Mouse (Mus musculus) CH12.LX (cell line): ENCODE measurements at regions not wholly inside any gene's neighbourhood (a gene's known extent, or its start where the extent isn't known, plus 50 kb on each side); places are given as distances from the start of the nearest gene placed in this dataset.
"Not testable (repeated sequence)": the region's sequence is repeated elsewhere in the genome, so short reads cannot be mapped to it uniquely, and the experiment has no call there.

Experiments used
- DNase-seq: peaks from one replicate; pipeline ENCODE4 v3.0.0-alpha.2; 2013; ENCODE audit errors: extremely low read depth
- H3K27ac ChIP-seq: 2 replicates; pipeline ENCODE4 v1.5.1; 2012; ENCODE audit warnings: low read depth, mild to moderate bottlenecking, control low read depth, moderate library complexity; ENCODE audit not compliant: insufficient read depth
- H3K27me3 ChIP-seq: replicated peaks from 2 replicates; pipeline ENCODE3; 2012; ENCODE audit warnings: inconsistent platforms
- H3K36me3 ChIP-seq, 2 experiments: replicated peaks in 1 of 2; 2 replicates each; pipeline versions ENCODE3 to v1.6.1; 2012; ENCODE audit warnings: inconsistent platforms in 1 of 2, low read length in 1 of 2, mild to moderate bottlenecking in 1 of 2, mixed read lengths in 1 of 2, moderate library complexity in 1 of 2; ENCODE audit not compliant: control insufficient read depth in 1 of 2, insufficient read depth in 1 of 2
- H3K4me1 ChIP-seq, 2 experiments: 2 replicates each; pipeline ENCODE4 v1.6.1; 2012; ENCODE audit warnings: inconsistent platforms in 1 of 2, moderate library complexity in 1 of 2; ENCODE audit not compliant: insufficient read depth in 2 of 2, control insufficient read depth in 1 of 2
- H3K4me2 ChIP-seq: 2 replicates; pipeline ENCODE4 v1.6.1; 2012; ENCODE audit warnings: low read depth, mild to moderate bottlenecking, control low read depth; ENCODE audit not compliant: poor library complexity, insufficient read depth, severe bottlenecking
- H3K4me3 ChIP-seq, 3 experiments: fragments of 150-350 bp in 1 of 3; sonication (generic) in 1 of 3; replicated peaks in 1 of 3; 2 replicates each; pipeline versions ENCODE3 to v1.5.1; 2011 to 2012; ENCODE audit warnings: low read depth in 2 of 3, low read length in 2 of 3, mild to moderate bottlenecking in 2 of 3, moderate library complexity in 2 of 3, control low read depth in 1 of 3, improper control_type of control experiment in 1 of 3, inconsistent platforms in 1 of 3, mixed read lengths in 1 of 3; ENCODE audit not compliant: poor library complexity in 1 of 3
- H3K79me2 ChIP-seq: replicated peaks from 2 replicates; pipeline ENCODE4 v1.6.1; 2012; ENCODE audit warnings: mild to moderate bottlenecking, moderate library complexity; ENCODE audit not compliant: control insufficient read depth, poor library complexity, insufficient read depth, severe bottlenecking; ENCODE audit errors: extremely low read depth
- H3K9ac ChIP-seq: 2 replicates; pipeline ENCODE4 v1.6.1; 2012; ENCODE audit warnings: low read depth, mild to moderate bottlenecking, control low read depth, moderate library complexity; ENCODE audit not compliant: insufficient read depth
- H3K9me3 ChIP-seq: replicated peaks from 2 replicates; pipeline ENCODE3; 2012; ENCODE audit warnings: low read length, inconsistent platforms, mixed read lengths
- BHLHE40 ChIP-seq: IDR thresholded peaks from 2 replicates; pipeline ENCODE4 v1.6.1; 2011; ENCODE audit warnings: mild to moderate bottlenecking, low read depth, low read length, improper control_type of control experiment
- CHD2 ChIP-seq: IDR thresholded peaks from 2 replicates; pipeline ENCODE4 v1.6.1; 2011; ENCODE audit warnings: low read length, improper control_type of control experiment
- CTCF ChIP-seq, 2 experiments: IDR thresholded peaks in 1 of 2; conservative IDR thresholded peaks in 1 of 2; 2 replicates each; pipeline ENCODE4 v1.5.1; 2011 to 2012; ENCODE audit warnings: low read depth in 2 of 2, low read length in 2 of 2, improper control_type of control experiment in 1 of 2, inconsistent platforms in 1 of 2, mild to moderate bottlenecking in 1 of 2, moderate library complexity in 1 of 2
- E2F4 ChIP-seq: IDR thresholded peaks from 2 replicates; pipeline ENCODE4 v1.6.1; 2011; ENCODE audit warnings: low read depth, low read length, improper control_type of control experiment; ENCODE audit not compliant: insufficient replicate concordance
- EP300 ChIP-seq: IDR thresholded peaks from 2 replicates; pipeline ENCODE4 v1.6.1; 2011; ENCODE audit warnings: low read length, improper control_type of control experiment
- ETS1 ChIP-seq: conservative IDR thresholded peaks from 2 replicates; pipeline ENCODE4 v1.6.1; 2012; ENCODE audit warnings: low read depth, mild to moderate bottlenecking, inconsistent platforms, low read length, improper control_type of control experiment, moderate library complexity
- GABPA ChIP-seq: IDR thresholded peaks from 2 replicates; pipeline ENCODE4 v1.6.1; 2012; ENCODE audit warnings: low read depth, low read length, improper control_type of control experiment, inconsistent platforms; ENCODE audit not compliant: insufficient replicate concordance
- IRF4 ChIP-seq: IDR thresholded peaks from 2 replicates; pipeline ENCODE4 v1.6.1; 2014; ENCODE audit warnings: low read depth, mild to moderate bottlenecking, inconsistent platforms, low read length, improper control_type of control experiment
- JUN ChIP-seq: IDR thresholded peaks from 2 replicates; pipeline ENCODE4 v1.6.1; 2011; ENCODE audit warnings: low read depth, mild to moderate bottlenecking, low read length, improper control_type of control experiment, moderate library complexity; ENCODE audit not compliant: insufficient read depth
- JUND ChIP-seq: conservative IDR thresholded peaks from 2 replicates; pipeline ENCODE4 v1.6.1; 2011; ENCODE audit warnings: low read depth, low read length, improper control_type of control experiment
- KAT2A ChIP-seq: IDR thresholded peaks from 2 replicates; pipeline ENCODE4 v1.6.1; 2012; ENCODE audit warnings: low read length, improper control_type of control experiment, inconsistent platforms; ENCODE audit not compliant: insufficient replicate concordance
- MAFK ChIP-seq: IDR thresholded peaks from 2 replicates; pipeline ENCODE4 v1.6.1; 2011; ENCODE audit warnings: low read length, improper control_type of control experiment; ENCODE audit not compliant: insufficient replicate concordance
- MAX ChIP-seq: IDR thresholded peaks from 2 replicates; pipeline ENCODE4 v1.6.1; 2011; ENCODE audit warnings: low read length, improper control_type of control experiment
- MEF2A ChIP-seq: IDR thresholded peaks from 2 replicates; pipeline ENCODE4 v1.6.1; 2014; ENCODE audit warnings: low read depth, mild to moderate bottlenecking, inconsistent platforms, low read length, improper control_type of control experiment, borderline replicate concordance
- NRF1 ChIP-seq: IDR thresholded peaks from 2 replicates; pipeline ENCODE4 v1.6.1; 2014; ENCODE audit warnings: low read depth, mild to moderate bottlenecking, inconsistent platforms, low read length, improper control_type of control experiment, moderate library complexity
- POLR2A ChIP-seq: IDR thresholded peaks from 2 replicates; pipeline ENCODE4 v1.6.1; 2011; ENCODE audit warnings: low read depth, mild to moderate bottlenecking, improper control_type of control experiment, low read length
- POLR2AphosphoS2 ChIP-seq: IDR thresholded peaks from 2 replicates; pipeline ENCODE4 v1.6.1; 2011; ENCODE audit warnings: low read depth, low read length, improper control_type of control experiment
- RCOR1 ChIP-seq: conservative IDR thresholded peaks from 2 replicates; pipeline ENCODE4 v1.6.1; 2012; ENCODE audit warnings: low read depth, mild to moderate bottlenecking, inconsistent platforms, low read length, improper control_type of control experiment
- SMC3 ChIP-seq: IDR thresholded peaks from 2 replicates; pipeline ENCODE4 v1.6.1; 2011; ENCODE audit warnings: low read depth, low read length, improper control_type of control experiment
- UBTF ChIP-seq: IDR thresholded peaks from 2 replicates; pipeline ENCODE4 v1.6.1; 2012; ENCODE audit warnings: low read depth, mild to moderate bottlenecking, inconsistent platforms, low read length, improper control_type of control experiment, moderate library complexity
- USF2 ChIP-seq: conservative IDR thresholded peaks from 2 replicates; pipeline ENCODE4 v1.6.1; 2011; ENCODE audit warnings: low read depth, low read length, improper control_type of control experiment
- ZC3H11A ChIP-seq: IDR thresholded peaks from 2 replicates; pipeline ENCODE4 v1.6.1; 2012; ENCODE audit warnings: low read depth, mild to moderate bottlenecking, inconsistent platforms, low read length, improper control_type of control experiment
- ZMIZ1 ChIP-seq: IDR thresholded peaks from 2 replicates; pipeline ENCODE4 v1.6.1; 2012; ENCODE audit warnings: low read depth, mild to moderate bottlenecking, inconsistent platforms, low read length, improper control_type of control experiment
- ZNF384 ChIP-seq: IDR thresholded peaks from 2 replicates; pipeline ENCODE4 v1.6.1; 2012; ENCODE audit warnings: low read depth, low read length, improper control_type of control experiment, inconsistent platforms
- dilution Hi-C: fragments of 300-500 bp; cut with MboI; formaldehyde crosslinking; loops from 2 replicates; pipeline ENCODE4 v1.14.3; 2020; ENCODE audit warnings: low sequenced_read_pairs; ENCODE audit not compliant: extremely low pct_unique_long_range_greater_than_20kb, extremely low pct_ligation_motif_present
- in situ Hi-C: fragments of 300-500 bp; cut with MboI; formaldehyde crosslinking; loops from 3 replicates; pipeline ENCODE4 v1.14.3; 2019; ENCODE audit warnings: low sequenced_read_pairs, low pct_ligation_motif_present, low pct_unique_long_range_greater_than_20kb, mixed read lengths

GRCm38 (mm10) chr6:24288757-24289156 is 120.9 kb upstream of the Slc13a1 start:
- H3K27me3 ChIP-seq, H3K79me2 ChIP-seq, H3K9ac ChIP-seq, dilution Hi-C loops, in situ Hi-C loops, H3K4me2 ChIP-seq, H3K4me3 ChIP-seq, H3K27ac ChIP-seq, H3K36me3 ChIP-seq, DNase-seq, H3K4me1 ChIP-seq, H3K9me3 ChIP-seq: not testable (repeated sequence)
- TF ChIP-seq ETS1: peak; percentile 58

- DNase-seq: no peak
- H3K36me3 ChIP-seq: no peaks in the 10 kb centered on the region
- dilution Hi-C loops (no loop called here), in situ Hi-C loops (no loop called here)
- H3K4me1 ChIP-seq: no peaks in the 10 kb centered on the region
- no peaks in the 10 kb centered on the region for H3K9me3 ChIP-seq
- no peak overlapping the region for H3K4me3 ChIP-seq
- H3K27me3 ChIP-seq: no peaks in the 10 kb centered on the region
- TF ChIP-seq POLR2AphosphoS2 (no peak), CHD2 (no peak), BHLHE40 (no peak), USF2 (no peak), IRF4 (no peak), MEF2A (no peak), MAX (no peak), ZNF384 (no peak)
- H3K4me2 ChIP-seq: no peak overlapping the region
- H3K9ac ChIP-seq: no peak overlapping the region
- no peaks in the 10 kb centered on the region for H3K79me2 ChIP-seq
- no peak overlapping the region for H3K27ac ChIP-seq
These were observed 104.9 kb upstream of the Slc13a1 start for GRCm38 (mm10) chr6:24272821-24273220.

- no peaks in the 10 kb centered on the region for H3K36me3 ChIP-seq
- H3K27ac ChIP-seq: no peak overlapping the region
- in situ Hi-C loops (no loop called here), dilution Hi-C loops (no loop called here)
- H3K4me2 ChIP-seq: no peak overlapping the region
- H3K27me3 ChIP-seq: no peaks in the 10 kb centered on the region
- no peaks in the 10 kb centered on the region for H3K4me1 ChIP-seq
- no peaks in the 10 kb centered on the region for H3K9me3 ChIP-seq
- TF ChIP-seq GABPA (no peak), CTCF (conservative IDR thresholded peaks at IDR 0.05 in 1 of 2, IDR thresholded peaks at IDR 0.05 in 1 of 2; ENCODE audit: low read depth in 2 of 2, low read length in 2 of 2) (no peak), JUN (no peak), ZMIZ1 (no peak), JUND (no peak), E2F4 (no peak), MAFK (no peak), POLR2A (no peak), ZNF384 (no peak), MAX (no peak), RCOR1 (no peak), UBTF (no peak), NRF1 (no peak), EP300 (no peak), ZC3H11A (no peak), KAT2A (no peak), SMC3 (no peak)
- TF ChIP-seq, all 38 proteins: peak for 0
- Histone ChIP-seq H3K4me3 (no peak overlapping the region), H3K79me2 (no peaks in the 10 kb centered on the region), H3K9ac (no peak overlapping the region)
- no peak for DNase-seq
These were observed 101.7 kb upstream of the Slc13a1 start for GRCm38 (mm10) chr6:24269633-24270032.
